Mouse (Mus musculus): ENCODE data around the gene Armc12.

DNA sequence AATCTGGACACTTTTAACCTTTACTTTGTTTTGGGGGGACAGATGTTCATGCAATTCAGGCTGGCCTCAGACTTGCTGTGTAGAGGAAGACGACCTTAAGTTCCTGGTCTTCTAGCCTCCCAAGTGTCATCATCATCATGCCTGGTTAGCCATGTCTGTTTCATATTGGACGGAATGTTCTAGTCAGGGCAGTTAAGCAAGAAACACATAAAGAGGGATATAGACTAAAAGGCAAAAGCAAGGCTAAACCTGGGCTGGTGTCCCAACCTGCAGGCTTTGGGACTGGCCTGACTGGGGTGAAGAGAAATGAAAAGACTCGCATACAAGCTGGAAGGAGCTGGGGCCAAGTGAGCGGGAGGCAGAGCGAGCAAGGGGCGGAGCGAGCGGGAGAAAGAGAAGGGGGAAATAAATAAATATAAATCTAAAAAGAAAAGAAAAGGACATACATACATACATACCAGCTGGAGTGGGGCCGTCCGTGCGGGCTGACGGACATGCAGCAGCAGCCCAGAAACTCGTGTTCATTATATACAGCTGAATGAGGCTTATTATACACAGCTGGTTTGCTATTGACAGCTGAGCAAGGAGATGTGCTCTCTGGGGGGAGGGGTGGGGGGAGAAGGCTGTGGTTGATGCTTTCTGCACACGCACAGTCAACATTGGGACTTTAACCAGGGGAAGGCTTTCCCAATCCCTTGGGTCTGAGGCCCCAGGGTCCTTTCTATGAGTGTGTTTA, 39.4 kb upstream of the Armc12 start:
- no peak for TF ChIP-seq TAL1 (IDR thresholded peaks at IDR 0.05; ENCODE audit: low read length)
- TF ChIP-seq GATA1 (IDR thresholded peaks at IDR 0.05; ENCODE audit: low read length), result no peak
